Mouse (Mus musculus) CD8-positive naive resting alpha-beta T cell, adult 2 months (primary cell): Measurements from ENCODE around the gene Msi2.

Experiments used
- DNase-seq, 2 experiments: peaks; one replicate each; pipeline ENCODE4 v3.0.0; 2022; ENCODE audit warnings: low read depth in 2 of 2, low spot score in 2 of 2

Msi2 gene

GRCm38 (mm10) chr11:88520951-88521730, 197.2 kb downstream of the Msi2 start:
- DNase-seq: no peak

- DNase-seq: no peak
These were observed 200.0 kb downstream of the Msi2 start for GRCm38 (mm10) chr11:88518361-88518760.

- DNase-seq: no peak
These were observed 201.5 kb downstream of the Msi2 start for GRCm38 (mm10) chr11:88516596-88517485.

- no peak for DNase-seq
These were observed 202.4 kb downstream of the Msi2 start for GRCm38 (mm10) chr11:88515736-88516583.

- no peak for DNase-seq
These were observed 203.0 kb downstream of the Msi2 start for GRCm38 (mm10) chr11:88515267-88515666.

- no peak for DNase-seq
These were observed 204.0 kb downstream of the Msi2 start for GRCm38 (mm10) chr11:88514151-88514926.

- peak; percentile 3 to 35 for DNase-seq
These were observed 205.7 kb downstream of the Msi2 start for GRCm38 (mm10) chr11:88512580-88512979.

GRCm38 (mm10) chr11:88510282-88510850, 207.9 kb downstream of the Msi2 start:
- DNase-seq: no peak

- no peak for DNase-seq
These were observed 208.8 kb downstream of the Msi2 start for GRCm38 (mm10) chr11:88509464-88509863.

GRCm38 (mm10) chr11:88508133-88508532, 210.2 kb downstream of the Msi2 start:
- DNase-seq: no peak

GRCm38 (mm10) chr11:88506544-88507419, 211.5 kb downstream of the Msi2 start:
- no peak for DNase-seq

- no peak for DNase-seq
These were observed 212.2 kb downstream of the Msi2 start for GRCm38 (mm10) chr11:88506109-88506508.

GRCm38 (mm10) chr11:88502566-88502965, 215.7 kb downstream of the Msi2 start:
- no peak for DNase-seq

- no peak for DNase-seq
These were observed 219.8 kb downstream of the Msi2 start for GRCm38 (mm10) chr11:88498491-88498890.

- no peak for DNase-seq
These were observed 221.9 kb downstream of the Msi2 start for GRCm38 (mm10) chr11:88496460-88496859.

- DNase-seq: no peak
These were observed 222.6 kb downstream of the Msi2 start for GRCm38 (mm10) chr11:88495759-88496158.

- no peak for DNase-seq
These were observed 223.3 kb downstream of the Msi2 start for GRCm38 (mm10) chr11:88495018-88495417.

- DNase-seq: no peak
These were observed 224.3 kb downstream of the Msi2 start for GRCm38 (mm10) chr11:88493795-88494559.
